Mouse (Mus musculus): ENCODE results near the gene Otos.

- TF ChIP-seq CTCF (conservative IDR thresholded peaks at IDR 0.05; ENCODE audit: low read length) (no peak), NANOG (IDR thresholded peaks at IDR 0.05; ENCODE audit: borderline replicate concordance, low read length) (no peak)
Measured at GRCm38 (mm10) chr1:92659392-92659791, 10.8 kb upstream of the Otos start.

Data from E14TG2a.4 (cell line).